Mouse (Mus musculus) spleen, adult 12 weeks (tissue): Measurements from ENCODE around the gene Cntnap5c.
"Not testable (repeated sequence)": the region's sequence is repeated elsewhere in the genome, so short reads cannot be mapped to it uniquely, and the experiment has no call there.

ENCODE experiments used
- DNase-seq: peaks from one replicate; pipeline ENCODE4 v3.0.0; 2022; ENCODE audit warnings: low spot score

Gene Cntnap5c

DNA sequence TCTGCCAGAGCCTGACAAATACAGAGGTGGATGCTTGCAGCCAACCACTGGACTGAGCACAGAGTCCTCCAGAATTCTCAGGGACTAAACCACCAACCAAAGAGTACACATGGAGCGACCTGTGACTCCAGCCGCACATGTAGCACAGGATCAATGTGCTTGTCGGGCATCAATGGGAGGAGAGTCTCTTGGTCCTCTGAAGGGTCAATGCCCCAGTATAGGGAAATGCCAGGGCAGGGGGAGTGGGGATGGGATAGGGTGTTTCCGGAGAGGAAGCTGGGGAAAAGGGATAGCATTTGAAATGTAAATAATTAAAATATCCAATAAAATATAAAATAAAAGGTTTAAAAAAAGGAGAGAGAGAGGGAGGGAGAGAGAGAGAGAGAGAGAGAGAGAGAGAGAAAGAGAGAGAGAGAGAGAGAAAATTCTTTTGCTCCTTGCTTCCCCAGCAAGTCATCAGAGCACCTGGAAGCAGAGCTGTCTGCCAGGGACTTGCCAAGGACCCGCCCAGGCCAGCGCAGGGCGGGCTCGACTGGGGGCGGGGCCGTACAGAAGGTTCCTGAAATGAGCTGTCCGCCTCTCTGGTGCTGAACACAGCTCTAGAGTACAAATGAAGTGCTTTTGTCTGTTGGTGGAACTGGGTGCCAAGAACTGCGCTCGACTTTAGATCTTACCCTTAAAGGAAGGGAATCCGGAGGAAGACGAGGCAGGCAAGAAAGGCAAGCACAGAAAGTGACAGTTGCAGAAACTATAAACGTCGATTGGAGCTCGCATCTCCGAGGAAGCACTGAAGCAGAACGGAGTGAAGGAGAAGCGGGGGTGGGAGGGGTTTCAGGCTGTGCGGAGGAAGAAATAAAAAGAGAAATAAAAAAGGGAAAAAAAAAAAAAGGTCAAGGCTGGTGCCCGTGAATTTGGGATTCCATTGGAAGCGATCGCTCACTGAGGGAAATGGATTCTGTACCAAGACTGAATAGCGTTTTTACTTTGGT, at the start of gene Cntnap5c:
TSS of gene Cntnap5c (plus strand) at position 949 of the 989 bp plus-strand sequence.
- no peak for DNase-seq

GRCm38 (mm10) chr17:57742119-57742518, 27.3 kb upstream of the Cntnap5c start, which contains the start of gene Gm21834:
Gene Gm21834, minus strand, starts transcription at chr17:57742219.
- no peak for DNase-seq

DNA sequence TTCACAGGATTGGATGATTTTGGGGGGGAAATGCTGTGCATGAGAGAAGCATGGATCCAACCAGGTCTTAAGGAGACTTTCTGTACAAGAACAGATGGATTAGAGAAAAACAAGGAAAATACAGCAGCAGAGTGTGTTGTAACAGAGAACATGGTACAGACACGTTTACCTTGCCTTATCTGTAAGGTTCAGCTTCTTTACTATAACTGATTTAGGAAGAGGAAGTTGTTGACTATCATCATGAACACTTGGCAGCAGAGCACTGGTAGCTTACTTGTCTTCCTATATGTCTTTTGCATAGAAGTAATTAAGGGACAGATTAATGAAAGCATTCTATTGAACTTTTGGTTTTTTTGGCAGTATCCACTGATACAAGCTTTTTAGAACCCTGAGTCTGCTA, 11.3 kb upstream of the Cntnap5c start:
- no peak for DNase-seq

GRCm38 (mm10) chr17:57767306-57767705, 2.1 kb upstream of the Cntnap5c start:
- DNase-seq, result no peak

DNA sequence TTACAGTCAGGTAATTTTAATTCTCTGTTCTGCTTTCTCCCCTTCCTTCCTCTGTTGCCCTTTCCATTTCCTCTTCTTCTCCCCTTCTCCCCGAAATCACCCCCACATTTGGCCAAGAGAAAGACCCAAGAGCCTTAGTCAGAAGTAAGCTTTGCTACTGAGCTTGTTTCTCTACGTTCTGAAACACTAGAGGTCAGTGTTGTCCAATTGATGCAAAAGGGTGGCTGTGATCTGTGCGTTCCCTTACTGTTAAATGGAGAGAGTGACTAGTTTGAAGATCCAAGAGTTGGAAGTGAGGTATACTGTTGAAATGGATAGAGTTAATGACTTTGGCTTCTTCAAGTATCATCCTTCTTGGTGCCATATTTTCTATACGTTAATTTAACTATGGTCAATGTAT, 1.5 kb downstream of the Cntnap5c start:
- no peak for DNase-seq

GRCm38 (mm10) chr17:57788161-57788799, 18.9 kb downstream of the Cntnap5c start:
- no peak for DNase-seq

DNA sequence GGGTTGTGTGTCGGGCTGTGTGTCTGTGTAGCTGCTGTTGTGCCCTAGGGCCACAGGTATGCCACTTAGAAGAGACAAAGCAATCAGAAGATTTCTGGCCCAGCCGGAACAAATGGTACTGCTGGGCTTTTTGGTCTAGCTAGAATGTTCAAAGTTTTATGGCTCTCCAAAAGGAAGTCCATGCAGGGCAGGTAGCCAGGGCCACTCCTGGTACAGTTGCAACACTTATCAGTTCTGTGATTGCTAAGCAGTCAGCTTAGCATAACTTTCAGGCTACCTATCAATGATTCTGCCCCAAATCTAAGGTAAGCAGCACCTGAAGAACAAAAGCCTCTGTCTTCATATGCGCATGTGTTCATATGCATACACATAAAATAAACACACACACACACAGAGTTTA, 26.0 kb downstream of the Cntnap5c start:
- no peak for DNase-seq

DNA sequence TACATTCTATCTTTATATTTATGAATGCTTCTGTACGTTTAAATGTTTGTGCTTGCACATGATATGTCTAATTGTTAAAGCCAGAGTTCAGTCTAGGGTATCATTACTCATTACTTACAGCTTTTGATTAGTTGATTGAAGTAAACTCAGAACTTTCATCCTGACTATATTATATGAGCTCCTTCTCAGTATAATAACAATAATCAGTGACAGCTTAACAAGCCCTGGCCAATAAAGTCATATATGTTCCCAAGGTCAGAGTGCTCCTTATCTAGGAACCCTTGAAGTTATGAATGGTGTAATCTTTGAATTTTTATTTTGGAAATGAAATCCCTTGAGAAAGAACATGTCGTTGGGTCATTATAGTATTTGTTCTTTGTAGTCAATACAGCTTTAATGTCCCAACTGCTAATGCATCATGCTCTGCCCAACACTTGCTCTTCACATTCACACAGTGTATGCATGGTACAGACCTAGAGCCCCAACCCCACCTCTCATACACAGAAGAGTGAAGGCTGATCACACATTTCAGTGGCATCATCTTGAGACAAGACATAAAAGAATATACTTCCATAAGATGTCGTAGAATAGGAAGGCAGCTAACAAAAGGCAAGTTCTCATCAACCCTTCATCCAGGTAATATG, 27.4 kb downstream of the Cntnap5c start:
- no peak for DNase-seq

- DNase-seq, result no peak
These were observed 30.1 kb downstream of the Cntnap5c start for GRCm38 (mm10) chr17:57799414-57799985.

DNA sequence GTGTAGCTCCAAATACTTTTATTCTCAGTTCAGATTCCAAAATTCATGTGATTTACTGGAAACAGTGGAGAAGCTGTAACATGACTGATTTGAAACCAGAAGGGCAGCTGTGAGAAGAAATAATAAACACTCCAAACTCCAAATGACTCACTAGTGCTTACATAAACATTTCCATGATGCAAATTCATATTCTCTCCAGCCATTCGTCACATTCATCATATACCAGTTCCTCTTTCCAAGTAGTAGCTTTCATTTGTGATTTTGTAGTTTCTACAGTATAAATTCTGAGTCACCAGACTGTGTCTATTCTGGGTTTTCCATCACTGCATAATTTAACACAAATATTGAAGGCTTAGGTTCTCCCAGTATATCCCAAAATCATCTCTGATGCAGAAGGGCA, 31.8 kb downstream of the Cntnap5c start:
- DNase-seq, result no peak

GRCm38 (mm10) chr17:57837090-57837971, 68.0 kb downstream of the Cntnap5c start:
- DNase-seq, result no peak

DNA sequence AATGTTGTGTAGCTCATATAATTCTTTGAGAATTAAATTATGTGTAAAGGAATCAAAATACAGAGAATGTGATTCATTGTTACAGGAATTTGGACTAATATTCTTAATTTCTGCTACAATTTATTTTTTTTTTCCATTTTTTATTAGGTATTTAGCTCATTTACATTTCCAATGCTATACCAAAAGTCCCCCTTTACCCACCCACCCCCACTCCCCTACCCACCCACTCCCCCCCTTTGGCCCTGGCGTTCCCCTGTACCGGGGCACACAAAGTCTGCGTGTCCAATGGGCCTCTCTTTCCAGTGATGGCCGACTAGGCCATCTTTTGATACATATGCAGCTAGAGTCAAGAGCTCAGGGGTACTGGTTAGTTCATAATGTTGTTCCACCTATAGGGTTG, 86.4 kb downstream of the Cntnap5c start:
- DNase-seq, result not testable (repeated sequence)

GRCm38 (mm10) chr17:57865996-57866395, 96.6 kb downstream of the Cntnap5c start:
- DNase-seq, result no peak

- DNase-seq, result no peak
These were observed 118.5 kb downstream of the Cntnap5c start for GRCm38 (mm10) chr17:57887742-57888389.

DNA sequence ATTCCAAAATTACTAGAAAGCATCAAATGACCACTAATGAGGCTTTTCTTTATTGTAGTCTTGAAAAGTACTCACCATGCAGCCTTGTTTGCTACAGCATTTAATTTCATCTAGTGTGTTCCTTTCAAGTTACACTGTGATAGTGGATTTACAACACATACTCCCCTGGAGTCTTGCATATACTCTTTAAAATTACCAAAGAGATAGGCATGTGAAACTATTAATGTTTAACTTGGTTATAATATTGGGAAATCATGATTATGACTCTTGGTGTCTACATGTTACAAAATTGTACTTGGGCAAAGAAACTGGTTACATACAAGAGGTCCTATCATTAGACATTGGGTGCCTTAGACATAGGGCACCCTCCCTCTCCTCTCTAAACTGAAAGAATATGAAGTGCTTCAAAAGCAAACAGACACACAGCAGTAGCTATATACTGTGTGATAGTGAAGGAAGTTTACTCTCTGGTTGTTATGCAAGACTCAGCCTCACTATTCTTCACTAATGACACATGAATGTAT, 142.5 kb downstream of the Cntnap5c start:
- DNase-seq, result no peak

GRCm38 (mm10) chr17:57984230-57984629, 214.9 kb downstream of the Cntnap5c start:
- DNase-seq, result no peak

DNA sequence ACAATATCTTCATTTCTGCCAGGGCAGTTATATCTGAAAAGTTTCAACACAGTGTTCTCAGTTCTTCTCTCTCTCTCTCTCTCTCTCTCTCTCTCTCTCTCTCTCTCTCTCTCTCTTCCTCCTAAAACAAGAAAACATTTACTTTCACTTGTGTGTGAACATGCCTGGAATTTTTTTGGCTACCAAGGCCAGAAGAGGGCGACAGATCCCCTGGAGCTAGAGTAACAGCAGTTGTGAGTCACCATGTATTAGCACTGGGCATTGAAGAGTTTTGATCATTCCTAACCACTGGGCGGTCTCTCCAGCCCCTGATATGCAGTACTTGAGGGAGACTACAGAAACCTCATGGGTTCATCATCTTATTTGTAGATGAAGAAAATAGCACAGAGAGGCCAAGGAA, 219.1 kb downstream of the Cntnap5c start:
- DNase-seq, result no peak

GRCm38 (mm10) chr17:57996461-57996860, 227.1 kb downstream of the Cntnap5c start:
- DNase-seq, result no peak

DNA sequence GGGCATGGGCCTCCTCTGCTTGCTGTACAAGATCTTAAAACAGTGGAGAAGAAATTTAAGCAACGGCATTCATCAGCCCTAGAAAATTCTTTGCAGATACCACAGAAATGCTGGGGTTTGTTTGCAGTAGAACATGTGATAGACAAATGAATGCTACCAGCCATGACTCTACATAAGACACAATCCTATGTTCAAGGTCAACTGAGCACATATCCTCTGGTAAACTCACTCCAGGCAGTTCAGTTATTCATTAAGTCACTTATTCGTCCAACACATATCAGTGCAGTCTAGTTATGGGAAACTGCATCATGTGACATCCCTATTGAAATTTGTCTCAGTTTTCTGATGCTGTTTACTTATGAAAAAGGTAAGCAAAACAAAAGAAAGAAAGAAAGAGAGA, 229.7 kb downstream of the Cntnap5c start:
- no peak for DNase-seq

GRCm38 (mm10) chr17:58002845-58003244, 233.5 kb downstream of the Cntnap5c start:
- no peak for DNase-seq
